Mouse (Mus musculus) limb, embryonic 14.5 days (tissue): Measurements from ENCODE around the gene Arhgap31. TPM values are rescaled to one million over a fixed set of nuclear protein-coding genes. Genes with fewer than 3 reads are reported as not detected.

Experiments used
- ATAC-seq: fragments of 200-750 bp; cut with Nextera tagmentation; 2 replicates; pipeline ENCODE4 v1.8.0; 2017; ENCODE audit warnings: low read depth, moderate number of reproducible peaks, moderate TSS enrichment; ENCODE audit not compliant: low FRiP score
- DNase-seq: peaks from one replicate; pipeline ENCODE4 v3.0.0-alpha.2; 2015; ENCODE audit warnings: low spot score
- H3K27ac ChIP-seq: fragments of 300-500 bp; sonication (generic); replicated peaks from 2 replicates; pipeline ENCODE4 v1.5.1; 2014; ENCODE audit warnings: low read depth, mild to moderate bottlenecking, low read length, moderate library complexity, mixed read lengths
- H3K27me3 ChIP-seq: fragments of 300-500 bp; sonication (generic); 2 replicates; pipeline ENCODE4 v1.6.1; 2014; ENCODE audit warnings: low read length, mixed read lengths; ENCODE audit not compliant: control insufficient read depth, insufficient read depth
- H3K36me3 ChIP-seq: fragments of 300-500 bp; sonication (generic); 2 replicates; pipeline ENCODE4 v1.6.1; 2014; ENCODE audit warnings: mild to moderate bottlenecking, low read length, moderate library complexity, mixed read lengths; ENCODE audit not compliant: control insufficient read depth, insufficient read depth
- H3K4me1 ChIP-seq: fragments of 300-500 bp; sonication (generic); 2 replicates; pipeline ENCODE4 v1.6.1; 2014; ENCODE audit warnings: antibody characterized with exemption, low read length, mixed read lengths; ENCODE audit not compliant: control insufficient read depth, insufficient read depth
- H3K4me2 ChIP-seq: fragments of 300-500 bp; sonication (generic); replicated peaks from 2 replicates; pipeline ENCODE4 v1.6.1; 2014; ENCODE audit warnings: low read depth, mild to moderate bottlenecking, low read length, moderate library complexity; ENCODE audit not compliant: severe bottlenecking
- H3K4me3 ChIP-seq: fragments of 300-500 bp; sonication (generic); replicated peaks from 2 replicates; pipeline ENCODE4 v1.5.1; 2014; ENCODE audit warnings: low read length
- H3K9ac ChIP-seq: fragments of 300-500 bp; sonication (generic); 2 replicates; pipeline ENCODE4 v1.6.1; 2014; ENCODE audit warnings: mild to moderate bottlenecking, low read depth, low read length, moderate library complexity; ENCODE audit not compliant: severe bottlenecking
- H3K9me3 ChIP-seq: fragments of 300-500 bp; sonication (generic); 2 replicates; pipeline ENCODE4 v1.6.1; 2016; ENCODE audit warnings: low read length; ENCODE audit not compliant: control insufficient read depth
- POLR2A ChIP-seq: fragments of 200-500 bp; IDR thresholded peaks from 2 replicates; pipeline ENCODE4 v1.8.0; 2012; ENCODE audit warnings: inconsistent platforms, mild to moderate bottlenecking, moderate library complexity, borderline replicate concordance; ENCODE audit not compliant: insufficient read depth, insufficient read length; ENCODE audit errors: extremely low read depth
- WGBS: fragments of 180-500 bp; shearing (Covaris S2); extraction: QIAGEN DNeasy Blood & Tissue Kit; methylation state at CpG from one replicate; pipeline ENCODE4 v1.1.7; 2014; 5-methylcytosine and 5-hydroxymethylcytosine counted together
- polyA plus RNA-seq, 2 experiments: library from polyadenylated mRNA; depleted of rRNA in 1 of 2; stranded (reverse) in 1 of 2; unstranded in 1 of 2; fragments of >200 nt; fragmentation: Nextera tagmentation in 1 of 2; extraction: Ambion mirVana in 1 of 2; gene quantifications; 2 replicates each; pipeline versions ENCODE4 v1.2.1 to v1.2.3; 2012 to 2014

Arhgap31 gene
- polyA plus RNA-seq, 2 experiments, result 15.0 to 18.1 TPM

- ATAC-seq, result no peak
- Histone ChIP-seq H3K4me1 (no peaks in the 10 kb centered on the region), H3K4me3 (no peak overlapping the region), H3K27ac (no peak overlapping the region), H3K36me3 (peaks cover 44% of the 10 kb centered on the region), H3K9me3 (no peaks in the 10 kb centered on the region), H3K9ac (no peak overlapping the region), H3K27me3 (no peaks in the 10 kb centered on the region), H3K4me2 (no peak overlapping the region)
- DNase-seq, result no peak
- TF ChIP-seq POLR2A, result no peak
- WGBS, result 92% methylated on average over 1 of the region's 1 CpGs
Observed at GRCm38 (mm10) chr16:38594435-38594834, 118.6 kb downstream of the Arhgap31 start.

- DNase-seq, result no peak
- H3K27ac ChIP-seq, result no peak overlapping the region
- 95% methylated on average over 4 of the region's 4 CpGs for WGBS
- ATAC-seq, result no peak
- H3K9ac ChIP-seq, result no peak overlapping the region
- peaks cover 59% of the 10 kb centered on the region for H3K36me3 ChIP-seq
- H3K4me3 ChIP-seq, result no peak overlapping the region
- H3K9me3 ChIP-seq, result no peaks in the 10 kb centered on the region
- H3K27me3 ChIP-seq, result no peaks in the 10 kb centered on the region
- TF ChIP-seq POLR2A, result no peak
- no peak overlapping the region for H3K4me2 ChIP-seq
- H3K4me1 ChIP-seq, result no peaks in the 10 kb centered on the region
Observed at GRCm38 (mm10) chr16:38592946-38593345, 120.1 kb downstream of the Arhgap31 start.

- 90% methylated on average over 12 of the region's 12 CpGs for WGBS
- Histone ChIP-seq H3K9ac (no peak overlapping the region), H3K27me3 (no peaks in the 10 kb centered on the region), H3K36me3 (peaks cover 66% of the 10 kb centered on the region), H3K4me3 (no peak overlapping the region), H3K4me2 (no peak overlapping the region), H3K27ac (no peak overlapping the region), H3K4me1 (no peaks in the 10 kb centered on the region), H3K9me3 (no peaks in the 10 kb centered on the region)
- TF ChIP-seq POLR2A, result no peak
- DNase-seq (no peak), ATAC-seq (no peak)
Observed at GRCm38 (mm10) chr16:38592026-38592678, 120.9 kb downstream of the Arhgap31 start.

- TF ChIP-seq POLR2A, result no peak
- no peaks in the 10 kb centered on the region for H3K9me3 ChIP-seq
- DNase-seq (no peak), ATAC-seq (no peak)
- WGBS, result 89% methylated on average over 3 of the region's 3 CpGs
- no peaks in the 10 kb centered on the region for H3K4me1 ChIP-seq
- no peak overlapping the region for H3K4me3 ChIP-seq
- no peaks in the 10 kb centered on the region for H3K27me3 ChIP-seq
- no peak overlapping the region for H3K4me2 ChIP-seq
- H3K36me3 ChIP-seq, result peaks cover 72% of the 10 kb centered on the region
- H3K9ac ChIP-seq, result no peak overlapping the region
- no peak overlapping the region for H3K27ac ChIP-seq
Observed at GRCm38 (mm10) chr16:38591506-38591905, 121.6 kb downstream of the Arhgap31 start.

GRCm38 (mm10) chr16:38587572-38587971, 125.5 kb downstream of the Arhgap31 start:
- 80% methylated on average over 4 of the region's 4 CpGs for WGBS
- Histone ChIP-seq H3K36me3 (peaks cover 95% of the 10 kb centered on the region), H3K9ac (no peak overlapping the region), H3K9me3 (no peaks in the 10 kb centered on the region), H3K27me3 (no peaks in the 10 kb centered on the region), H3K4me1 (no peaks in the 10 kb centered on the region), H3K27ac (no peak overlapping the region), H3K4me2 (no peak overlapping the region), H3K4me3 (no peak overlapping the region)
- no peak for ATAC-seq
- TF ChIP-seq POLR2A, result no peak
- DNase-seq, result no peak
